ENCODE assay signal across 26 mouse cellular contexts in genomic region chr10:43841441-43841840, GRCm38 (mm10).
DNase-seq lines count a peak whose midpoint lies in the region; ATAC-seq and TF ChIP-seq lines count a peak whose summit lies in the region.
"Had no signal": no experiment of that assay in that cellular context is flagged by ENCODE, and none has a peak within 500 bp of the region (broad histone marks: within the 10 kb centered on the region; RNA-seq: fewer than 3 reads in every experiment).

No protein-coding gene starts in this region.

- H3K4me2 ChIP-seq in liver, postnatal 0 days (ENCODE audit: low read depth, low read length) = no peak overlapping the region
- H3K4me2 ChIP-seq in liver, embryonic 12.5 days = no peak overlapping the region
- H3K4me2 ChIP-seq: embryonic facial prominence, embryonic 12.5 days; forebrain, embryonic 13.5 days; forebrain, embryonic 15.5 days had no signal

- H3K9ac ChIP-seq in liver, postnatal 0 days (replicated peaks) = no peak overlapping the region
- H3K9ac ChIP-seq in liver, embryonic 12.5 days = no peak overlapping the region
- H3K9ac ChIP-seq: embryonic facial prominence, embryonic 12.5 days; forebrain, embryonic 13.5 days; forebrain, embryonic 15.5 days; forebrain, postnatal 0 days had no signal

- no peak for ATAC-seq in liver, postnatal 0 days
- ATAC-seq in liver, embryonic 12.5 days = no peak
- ATAC-seq: activated CD4-positive, CD25-positive, alpha-beta regulatory T cell, adult 4 months; CD4-positive, CD25-positive, alpha-beta regulatory T cell, adult 4 months; forebrain, embryonic 13.5 days; forebrain, embryonic 15.5 days; forebrain, postnatal 0 days had no signal

- TF ChIP-seq POLR2A in bone marrow macrophage, adult 2 months (IDR thresholded peaks at IDR 0.05; ENCODE audit: borderline replicate concordance, low read depth, low read length) = no peak
- no peak for TF ChIP-seq POLR2A in kidney, adult 2 months (IDR thresholded peaks at IDR 0.05; ENCODE audit: low read depth, low read length)

- H3K4me1 ChIP-seq in liver, postnatal 0 days (ENCODE audit: insufficient read depth) = no peaks in the 10 kb centered on the region
- no peaks in the 10 kb centered on the region for H3K4me1 ChIP-seq in liver, embryonic 12.5 days
- peaks cover 28% of the 10 kb centered on the region for H3K4me1 ChIP-seq in bone marrow macrophage, adult 2 months (ENCODE audit: control insufficient read depth, insufficient read depth, low read length)
- H3K4me1 ChIP-seq in embryonic facial prominence, embryonic 10.5 days = no peaks in the 10 kb centered on the region
- H3K4me1 ChIP-seq in kidney, adult 2 months (ENCODE audit: control insufficient read depth, insufficient read depth, low read length) = no peaks in the 10 kb centered on the region
- H3K4me1 ChIP-seq: embryonic facial prominence, embryonic 12.5 days; forebrain, embryonic 13.5 days; forebrain, embryonic 15.5 days had no signal

- peak overlapping the region; percentile 57; the same call in 1 of the 2 replicates for H3K27ac ChIP-seq in liver, postnatal 0 days (ENCODE audit: low read depth)
- H3K27ac ChIP-seq in liver, embryonic 12.5 days = no peak overlapping the region
- peak overlapping the region; percentile 89 for H3K27ac ChIP-seq in bone marrow macrophage, adult 2 months (ENCODE audit: insufficient read depth, low read depth, low read length)
- H3K27ac ChIP-seq in embryonic facial prominence, embryonic 10.5 days (replicated peaks) = no peak overlapping the region
- H3K27ac ChIP-seq in kidney, adult 2 months (ENCODE audit: insufficient read depth, low read depth, low read length) = no peak overlapping the region
- H3K27ac ChIP-seq: embryonic facial prominence, embryonic 12.5 days; forebrain, embryonic 13.5 days; forebrain, embryonic 15.5 days had no signal

- 83% methylated on average over 5 of the region's 5 CpGs for WGBS in liver, postnatal 0 days (ENCODE audit: insufficient replicate concordance)
- WGBS in liver, embryonic 12.5 days (ENCODE audit: insufficient replicate concordance) = 66% methylated on average over 5 of the region's 5 CpGs
- WGBS in embryonic facial prominence, embryonic 10.5 days = 85% methylated on average over 5 of the region's 5 CpGs
- 80% methylated on average over 5 of the region's 5 CpGs for WGBS in kidney, adult 2 months

- no peaks in the 10 kb centered on the region for H3K36me3 ChIP-seq in liver, postnatal 0 days (replicated peaks; ENCODE audit: insufficient read depth, low read length)
- no peaks in the 10 kb centered on the region for H3K36me3 ChIP-seq in liver, embryonic 12.5 days
- no peaks in the 10 kb centered on the region for H3K36me3 ChIP-seq in embryonic facial prominence, embryonic 10.5 days (replicated peaks)
- no peaks in the 10 kb centered on the region for H3K36me3 ChIP-seq in kidney, adult 2 months (ENCODE audit: control insufficient read depth, insufficient read depth, low read length)
- H3K36me3 ChIP-seq: embryonic facial prominence, embryonic 12.5 days; forebrain, embryonic 15.5 days; G1E had no signal

- DNase-seq in heart, adult 11 months = peak; percentile 57
- DNase-seq in heart, adult 8-10 months (ENCODE audit: low spot score) = no peak
- no peak for DNase-seq in liver, postnatal 0 days
- DNase-seq in embryonic facial prominence, embryonic 10.5 days (ENCODE audit: low spot score) = no peak
- no peak for DNase-seq in kidney, adult 2 months
- DNase-seq: adrenal gland, adult 8-10 months; adrenal gland, postnatal 14 days; adrenal gland, postnatal 36 days; B cell, adult 2 months; cerebellum, adult 11 months; cerebellum, adult 18-20 months; cerebellum, adult 8-10 months; cerebellum, adult 9-11 months; cerebellum, postnatal 14 days; cerebellum, postnatal 36 days; embryo, embryonic 11 days; forebrain, postnatal 0 days had no signal

- H3K27me3 ChIP-seq in liver, postnatal 0 days (ENCODE audit: insufficient read depth, low read length) = no peaks in the 10 kb centered on the region
- no peaks in the 10 kb centered on the region for H3K27me3 ChIP-seq in liver, embryonic 12.5 days (replicated peaks)
- H3K27me3 ChIP-seq in embryonic facial prominence, embryonic 10.5 days (replicated peaks; ENCODE audit: low read depth, poor library complexity, severe bottlenecking) = no peaks in the 10 kb centered on the region
- H3K27me3 ChIP-seq in kidney, adult 2 months (replicated peaks; ENCODE audit: control insufficient read depth, insufficient read depth, low read length) = no peaks in the 10 kb centered on the region
- H3K27me3 ChIP-seq: CH12.LX; embryonic facial prominence, embryonic 12.5 days; forebrain, embryonic 13.5 days; forebrain, embryonic 15.5 days had no signal

- H3K4me3 ChIP-seq in liver, postnatal 0 days (ENCODE audit: low read depth, low read length) = no peak overlapping the region
- no peak overlapping the region for H3K4me3 ChIP-seq in liver, embryonic 12.5 days
- H3K4me3 ChIP-seq in bone marrow macrophage, adult 2 months (ENCODE audit: insufficient read depth, low read length) = no peak overlapping the region
- no peak overlapping the region for H3K4me3 ChIP-seq in embryonic facial prominence, embryonic 10.5 days
- H3K4me3 ChIP-seq in kidney, adult 2 months (ENCODE audit: insufficient read depth, low read depth, low read length) = no peak overlapping the region
- H3K4me3 ChIP-seq: embryonic facial prominence, embryonic 12.5 days; forebrain, embryonic 13.5 days; forebrain, embryonic 15.5 days had no signal

- TF ChIP-seq EP300 in liver, postnatal 0 days (IDR thresholded peaks at IDR 0.05; ENCODE audit: low read depth) = no peak

- no peak for TF ChIP-seq CTCF in liver, postnatal 0 days (IDR thresholded peaks at IDR 0.05; ENCODE audit: low read depth)
- no peak for TF ChIP-seq CTCF in bone marrow macrophage, adult 2 months (IDR thresholded peaks at IDR 0.05; ENCODE audit: low read depth, low read length)
- TF ChIP-seq CTCF in kidney, adult 2 months (conservative IDR thresholded peaks at IDR 0.05; ENCODE audit: insufficient read depth, insufficient read length, low read depth, low read length) = no peak

- H3K9me3 ChIP-seq in liver, postnatal 0 days (ENCODE audit: low read length) = peaks cover 2% of the 10 kb centered on the region; the same call in 1 of the 2 replicates
- H3K9me3 ChIP-seq in liver, embryonic 12.5 days (replicated peaks) = peaks cover 23% of the 10 kb centered on the region
- H3K9me3 ChIP-seq in embryonic facial prominence, embryonic 10.5 days = 0 out of 2 replicates have a peak, but pooled peaks cover 4% of the 10 kb centered on the region
- H3K9me3 ChIP-seq: forebrain, embryonic 15.5 days had no signal

Comparison
In these comparisons a context has a peak if more than half of its experiments do, and no peak if none do; other contexts are left out.
1. H3K27ac ChIP-seq: peak in liver, postnatal 0 days (single experiment) and bone marrow macrophage, adult 2 months (single experiment); none in liver, embryonic 12.5 days (single experiment), embryonic facial prominence, embryonic 10.5 days (single experiment) and kidney, adult 2 months (single experiment).